Mouse (Mus musculus): Measurements from ENCODE around the gene Satb1.

DNA sequence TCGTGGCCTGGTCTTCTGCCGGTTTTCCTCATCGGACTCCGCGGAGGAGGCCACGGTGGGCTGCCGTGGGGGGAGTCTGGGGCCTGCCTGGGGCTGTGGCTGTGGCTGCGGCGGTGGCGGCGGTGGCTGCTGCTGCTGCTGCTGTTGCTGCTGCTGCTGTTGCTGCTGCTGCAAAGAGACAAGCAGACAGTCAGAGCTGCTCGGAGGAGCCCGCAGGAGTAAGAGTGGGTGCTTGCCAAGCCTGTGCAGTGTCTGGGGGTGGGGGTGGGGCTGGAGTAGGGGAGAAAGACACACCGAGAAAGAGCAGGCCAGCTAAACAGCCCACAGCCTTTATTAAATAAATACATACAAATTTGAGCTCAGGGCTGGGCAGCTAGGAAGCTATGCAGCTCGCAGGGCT lies 92.8 kb downstream of the Satb1 start:
- TF ChIP-seq TAL1 (IDR thresholded peaks at IDR 0.05; ENCODE audit: low read length) (no peak), GATA1 (IDR thresholded peaks at IDR 0.05; ENCODE audit: low read length) (no peak)
